Mouse (Mus musculus): ENCODE results near the gene Pex11b.
"Not testable (repeated sequence)": the region's sequence is repeated elsewhere in the genome, so short reads cannot be mapped to it uniquely, and the experiment has no call there.

Gene Pex11b

GRCm38 (mm10) chr3:96675171-96675570 is 40.0 kb downstream of the Pex11b start:
- no peak for DNase-seq (ENCODE audit: low spot score in 2 of 2)

GRCm38 (mm10) chr3:96675690-96676089 is 40.5 kb downstream of the Pex11b start:
- DNase-seq (ENCODE audit: low spot score in 2 of 2) = no peak

GRCm38 (mm10) chr3:96678456-96678855 is 43.3 kb downstream of the Pex11b start:
- DNase-seq (ENCODE audit: low spot score in 2 of 2) = no peak

GRCm38 (mm10) chr3:96679159-96679674 is 44.0 kb downstream of the Pex11b start:
- DNase-seq (ENCODE audit: low spot score in 2 of 2) = no peak

- DNase-seq (ENCODE audit: low spot score in 2 of 2) = no peak
Measured at GRCm38 (mm10) chr3:96680269-96680956, 45.2 kb downstream of the Pex11b start.

- DNase-seq (ENCODE audit: low spot score in 2 of 2) = no peak
Measured at GRCm38 (mm10) chr3:96683496-96683895, 48.3 kb downstream of the Pex11b start.

GRCm38 (mm10) chr3:96684151-96684821 is 49.1 kb downstream of the Pex11b start:
- DNase-seq (ENCODE audit: low spot score in 2 of 2) = no peak

GRCm38 (mm10) chr3:96684822-96685156 is 49.6 kb downstream of the Pex11b start:
- DNase-seq (ENCODE audit: low spot score in 2 of 2) = no peak

- not testable (repeated sequence) for DNase-seq (ENCODE audit: low spot score in 2 of 2)
Measured at GRCm38 (mm10) chr3:96686057-96686456, 50.9 kb downstream of the Pex11b start.

- DNase-seq (ENCODE audit: low spot score in 2 of 2) = no peak
Measured at GRCm38 (mm10) chr3:96688854-96689253, 53.7 kb downstream of the Pex11b start.

- DNase-seq (ENCODE audit: low spot score in 2 of 2) = no peak
Measured at GRCm38 (mm10) chr3:96690298-96690697, 55.1 kb downstream of the Pex11b start.

GRCm38 (mm10) chr3:96692506-96692905 is 57.3 kb downstream of the Pex11b start:
- DNase-seq (ENCODE audit: low spot score in 2 of 2) = no peak

- no peak for DNase-seq (ENCODE audit: low spot score in 2 of 2)
Measured at GRCm38 (mm10) chr3:96693579-96693978, 58.4 kb downstream of the Pex11b start.
